Mouse (Mus musculus) embryonic facial prominence, embryonic 15.5 days (tissue): ENCODE measurements around the gene Trpm7. TPM values are rescaled to one million over a fixed set of nuclear protein-coding genes. Genes with fewer than 3 reads are reported as not detected.

Source experiments
- microRNA-seq: library from miRNA; unstranded; fragments of <30 nt; microRNA quantifications from one replicate; pipeline ENCODE4, GENCODE M21; 2016; ENCODE audit warnings: borderline number of aligned reads
- polyA plus RNA-seq: library from polyadenylated mRNA; unstranded; fragments of >200 nt; fragmentation: Nextera tagmentation; extraction: Ambion mirVana; gene quantifications from 2 replicates; pipeline ENCODE4 v1.2.1, GENCODE M21; 2015

Trpm7 gene
- polyA plus RNA-seq, 1 experiment from 2014 or later, result 45.6 TPM

Small RNA genes lying within 50 kb of the gene (microRNA-seq; reads per million reads assigned to microRNA genes)
- 0.86 reads per million for gene Mir3473g

Other genes with a start within 250 kb of the Trpm7 start
- 41.3 and 41.6 TPM in 2 replicates for gene Gabpb1, start 199.9 kb downstream of the Trpm7 start, polyA plus RNA-seq
- gene Usp8, start 168.9 kb downstream of the Trpm7 start, polyA plus RNA-seq, result 38.9 and 41.5 TPM in 2 replicates
- 2.0 and 2.1 TPM in 2 replicates for gene Usp50, start 92.8 kb downstream of the Trpm7 start, polyA plus RNA-seq
- 60.2 and 63.2 TPM in 2 replicates for gene Sppl2a, start 57.0 kb upstream of the Trpm7 start, polyA plus RNA-seq
- gene Ap4e1, start 132.5 kb upstream of the Trpm7 start, polyA plus RNA-seq, result 9.5 and 10.9 TPM in 2 replicates
- gene Blvra, start 194.4 kb upstream of the Trpm7 start, polyA plus RNA-seq, result 54.7 and 55.4 TPM in 2 replicates